Mouse (Mus musculus): ENCODE data around the gene Nab1.

DNA sequence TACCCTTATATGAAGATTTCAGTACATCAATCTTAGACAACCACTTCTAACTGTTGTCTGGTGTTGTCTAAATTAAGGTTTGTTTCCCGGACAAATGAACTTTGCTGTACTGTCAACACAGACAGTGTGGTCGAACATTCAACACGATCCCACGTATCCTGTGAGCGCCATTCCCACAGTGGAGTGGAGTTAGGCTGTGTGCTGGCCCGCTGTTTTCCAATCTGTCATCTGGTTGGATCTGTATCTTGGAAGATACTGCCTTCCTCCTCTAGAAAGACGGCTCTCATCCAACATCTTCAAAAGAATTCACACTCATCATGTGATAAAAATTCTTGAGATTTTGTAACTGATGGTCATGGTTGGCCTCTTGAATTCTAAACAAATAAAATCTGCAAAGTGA lies 19.7 kb upstream of the Nab1 start:
- TF ChIP-seq CTCF (IDR thresholded peaks at IDR 0.05; ENCODE audit: extremely low read depth, insufficient read depth, low read length) (no peak), POLR2A (IDR thresholded peaks at IDR 0.05; ENCODE audit: extremely low read depth, insufficient read depth, low read length) (no peak)

Measured in cortical plate, adult 2 months (tissue).